Mouse (Mus musculus) retina, adult 2 months (tissue): ENCODE results near the gene Vmn2r108.
"Not testable (repeated sequence)": the region's sequence is repeated elsewhere in the genome, so short reads cannot be mapped to it uniquely, and the experiment has no call there.

Experiments used
- DNase-seq: peaks from one replicate; pipeline ENCODE4 v3.0.0-alpha.2; 2012; ENCODE audit warnings: low read depth, low spot score

Gene Vmn2r108

GRCm38 (mm10) chr17:20481231-20481630, at the start of gene Vmn2r108:
Gene Vmn2r108, minus strand, starts transcription at chr17:20481331.
- DNase-seq: no peak

GRCm38 (mm10) chr17:20508247-20508646, 27.1 kb upstream of the Vmn2r108 start:
- not testable (repeated sequence) for DNase-seq

- DNase-seq: no peak
Measured at GRCm38 (mm10) chr17:20497858-20498257, 16.7 kb upstream of the Vmn2r108 start, which contains the start of gene Vmn1r225. Gene Vmn1r225, plus strand, starts transcription at chr17:20498158.

GRCm38 (mm10) chr17:20473311-20473710, 7.8 kb downstream of the Vmn2r108 start:
- DNase-seq: no peak

- no peak for DNase-seq
Measured at GRCm38 (mm10) chr17:20439263-20439662, 41.9 kb downstream of the Vmn2r108 start.

- DNase-seq: no peak
Measured at GRCm38 (mm10) chr17:20413846-20414245, 67.3 kb downstream of the Vmn2r108 start, which contains the start of gene Vmn1r224. Gene Vmn1r224, plus strand, starts transcription at chr17:20414146.
